Mouse (Mus musculus) stomach, postnatal 0 days (tissue): ENCODE measurements around the gene 4930402F06Rik. TPM values are rescaled to one million over a fixed set of nuclear protein-coding genes. Genes with fewer than 3 reads are reported as not detected.

Experiments
- ATAC-seq: fragments of 200-750 bp; cut with Nextera tagmentation; 2 replicates; pipeline ENCODE4 v1.8.0; 2017; ENCODE audit not compliant: low FRiP score, low TSS enrichment
- DNase-seq: peaks from one replicate; pipeline ENCODE4 v3.0.0-alpha.2; 2016; ENCODE audit warnings: low spot score
- H3K27ac ChIP-seq: fragments of 300-500 bp; sonication (generic); replicated peaks from 2 replicates; pipeline ENCODE4 v1.5.1; 2014; ENCODE audit warnings: mild to moderate bottlenecking, control low read depth
- H3K27me3 ChIP-seq: fragments of 300-500 bp; sonication (generic); 2 replicates; pipeline ENCODE4 v1.6.1; 2014; ENCODE audit warnings: low read length; ENCODE audit not compliant: control insufficient read depth, insufficient read depth
- H3K36me3 ChIP-seq: fragments of 300-500 bp; sonication (generic); 2 replicates; pipeline ENCODE4 v1.6.1; 2014; ENCODE audit warnings: low read length, mixed read lengths; ENCODE audit not compliant: control insufficient read depth, insufficient read depth
- H3K4me1 ChIP-seq: fragments of 300-500 bp; sonication (generic); replicated peaks from 2 replicates; pipeline ENCODE4 v1.6.1; 2014; ENCODE audit warnings: antibody characterized with exemption; ENCODE audit not compliant: control insufficient read depth, insufficient read depth
- H3K4me2 ChIP-seq: fragments of 300-500 bp; sonication (generic); replicated peaks from 2 replicates; pipeline ENCODE4 v1.6.1; 2014; ENCODE audit warnings: low read depth, mild to moderate bottlenecking, control low read depth, moderate library complexity
- H3K4me3 ChIP-seq: fragments of 300-500 bp; sonication (generic); 2 replicates; pipeline ENCODE4 v1.5.1; 2014; ENCODE audit warnings: low read depth, low read length, control low read depth
- H3K9ac ChIP-seq: fragments of 300-500 bp; sonication (generic); 2 replicates; pipeline ENCODE4 v1.6.1; 2014; ENCODE audit warnings: mild to moderate bottlenecking, low read length, control low read depth, mixed read lengths
- H3K9me3 ChIP-seq: fragments of 300-500 bp; sonication (generic); 2 replicates; pipeline ENCODE4 v1.6.1; 2016; ENCODE audit warnings: low read length; ENCODE audit not compliant: control insufficient read depth
- CTCF ChIP-seq: IDR thresholded peaks from 2 replicates; pipeline ENCODE4 v1.5.1; 2016; ENCODE audit warnings: antibody characterized with exemption, low read depth, mild to moderate bottlenecking, moderate library complexity
- EP300 ChIP-seq: optimal IDR thresholded peaks from 2 replicates; pipeline ENCODE3; 2016; ENCODE audit warnings: antibody characterized with exemption
- whole genome bisulfite sequencing: fragments of 180-500 bp; shearing (Covaris S2); extraction: QIAGEN DNeasy Blood & Tissue Kit; methylation state at CpG from one replicate; pipeline ENCODE4 v1.1.7; 2014; 5-methylcytosine and 5-hydroxymethylcytosine counted together
- polyA plus RNA-seq: library from polyadenylated mRNA; unstranded; fragments of >200 nt; fragmentation: Nextera tagmentation; extraction: Ambion mirVana; gene quantifications from 2 replicates; pipeline ENCODE4 v1.2.1, GENCODE M21; 2015

4930402F06Rik gene
- polyA plus RNA-seq, 1 experiment from 2014 or later: not detected

DNA sequence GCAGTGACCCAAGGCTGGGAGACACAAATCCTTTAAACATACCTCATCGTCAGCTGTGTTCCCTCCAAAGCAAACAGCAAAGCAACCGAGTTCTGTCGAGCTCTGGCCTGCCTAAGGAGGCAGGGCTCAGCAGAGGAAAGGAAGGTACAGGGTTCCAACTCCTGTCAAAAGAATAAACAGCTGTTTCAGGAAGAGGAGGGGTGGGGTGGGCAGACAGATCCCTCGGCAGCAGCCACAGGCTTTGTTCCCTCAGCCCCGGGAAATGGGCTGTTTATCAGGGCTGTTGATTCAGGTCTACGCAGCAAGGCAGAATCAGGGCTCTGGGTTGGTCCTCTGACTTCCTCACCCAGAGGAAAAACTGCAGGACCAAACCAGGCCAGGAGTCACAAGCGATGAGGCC, 35.5 kb upstream of the 4930402F06Rik start:
- Histone ChIP-seq H3K4me2 (peak overlapping the region; percentile 33), H3K27ac (peak overlapping the region; percentile 89), H3K9me3 (no peaks in the 10 kb centered on the region), H3K4me3 (peak overlapping the region; percentile 10; the same call in 1 of the 2 replicates), H3K4me1 (peaks cover 23% of the 10 kb centered on the region), H3K27me3 (no peaks in the 10 kb centered on the region), H3K36me3 (no peaks in the 10 kb centered on the region), H3K9ac (peak overlapping the region; percentile 2; the same call in 1 of the 2 replicates)
- 0 out of 2 replicates have a peak, but pooled peaks have one; percentile 48 for ATAC-seq
- TF ChIP-seq EP300: no peak
- no peak for TF ChIP-seq CTCF
- DNase-seq: no peak
- 14% methylated on average over 7 of the region's 7 CpGs for WGBS

DNA sequence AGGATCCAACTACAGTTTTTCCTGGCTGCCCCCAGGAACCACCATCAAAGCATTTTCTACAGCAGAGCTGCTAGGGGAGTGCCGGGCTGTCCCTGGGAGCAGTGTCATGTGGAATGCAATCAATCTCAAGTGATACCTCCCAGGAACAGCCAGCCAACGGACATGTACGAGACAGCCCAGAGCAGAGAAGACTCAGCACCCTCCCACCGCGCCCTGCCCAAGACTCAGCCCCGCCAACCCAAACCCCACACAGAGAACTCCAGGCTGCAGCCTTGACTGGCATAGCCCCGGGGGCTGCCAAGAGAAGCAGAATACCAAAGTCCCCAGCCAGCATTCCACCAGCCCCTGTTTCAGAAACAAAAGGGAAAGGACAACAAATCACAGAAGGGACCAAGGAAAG, 35.0 kb upstream of the 4930402F06Rik start:
- no peak for TF ChIP-seq EP300
- no peak for TF ChIP-seq CTCF
- Histone ChIP-seq H3K36me3 (no peaks in the 10 kb centered on the region), H3K4me1 (peaks cover 23% of the 10 kb centered on the region), H3K4me3 (peak overlapping the region; percentile 10; the same call in 1 of the 2 replicates), H3K27ac (peak overlapping the region; percentile 89), H3K9ac (peak overlapping the region; percentile 2; the same call in 1 of the 2 replicates), H3K27me3 (no peaks in the 10 kb centered on the region), H3K9me3 (no peaks in the 10 kb centered on the region), H3K4me2 (peak overlapping the region; percentile 33)
- ATAC-seq: peak; percentile 48; the same call in 1 of the 2 replicates
- WGBS: 12% methylated on average over 7 of the region's 7 CpGs
- peak; percentile 30 for DNase-seq

DNA sequence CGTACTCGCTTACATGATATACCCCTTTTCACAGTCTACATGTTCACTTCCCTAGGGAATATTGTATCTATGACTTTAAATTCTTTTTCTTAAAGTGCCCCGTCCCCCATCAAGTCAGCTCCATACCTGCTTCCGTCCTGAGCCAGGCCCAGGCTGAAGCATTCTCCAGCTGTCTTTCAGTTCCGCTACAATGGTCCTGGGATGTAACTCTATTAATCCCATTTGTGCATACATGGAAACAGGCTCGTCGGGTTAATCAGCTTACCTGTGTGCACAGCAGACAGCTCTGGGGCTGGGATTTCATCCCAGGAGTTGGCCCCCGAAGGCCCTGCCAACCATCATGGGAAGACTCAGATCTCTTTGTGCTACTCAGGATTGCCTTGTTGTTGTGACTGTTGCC, 33.8 kb upstream of the 4930402F06Rik start:
- H3K4me1 ChIP-seq: peaks cover 23% of the 10 kb centered on the region
- peak overlapping the region; percentile 24; the same call in 1 of the 2 replicates for H3K27ac ChIP-seq
- TF ChIP-seq CTCF: no peak
- no peak for TF ChIP-seq EP300
- H3K9me3 ChIP-seq: no peaks in the 10 kb centered on the region
- ATAC-seq (no peak), DNase-seq (no peak)
- H3K4me3 ChIP-seq: no peak overlapping the region
- H3K36me3 ChIP-seq: no peaks in the 10 kb centered on the region
- H3K9ac ChIP-seq: no peak overlapping the region
- H3K27me3 ChIP-seq: no peaks in the 10 kb centered on the region
- H3K4me2 ChIP-seq: no peak overlapping the region
- 78% methylated on average over 8 of the region's 8 CpGs for WGBS

DNA sequence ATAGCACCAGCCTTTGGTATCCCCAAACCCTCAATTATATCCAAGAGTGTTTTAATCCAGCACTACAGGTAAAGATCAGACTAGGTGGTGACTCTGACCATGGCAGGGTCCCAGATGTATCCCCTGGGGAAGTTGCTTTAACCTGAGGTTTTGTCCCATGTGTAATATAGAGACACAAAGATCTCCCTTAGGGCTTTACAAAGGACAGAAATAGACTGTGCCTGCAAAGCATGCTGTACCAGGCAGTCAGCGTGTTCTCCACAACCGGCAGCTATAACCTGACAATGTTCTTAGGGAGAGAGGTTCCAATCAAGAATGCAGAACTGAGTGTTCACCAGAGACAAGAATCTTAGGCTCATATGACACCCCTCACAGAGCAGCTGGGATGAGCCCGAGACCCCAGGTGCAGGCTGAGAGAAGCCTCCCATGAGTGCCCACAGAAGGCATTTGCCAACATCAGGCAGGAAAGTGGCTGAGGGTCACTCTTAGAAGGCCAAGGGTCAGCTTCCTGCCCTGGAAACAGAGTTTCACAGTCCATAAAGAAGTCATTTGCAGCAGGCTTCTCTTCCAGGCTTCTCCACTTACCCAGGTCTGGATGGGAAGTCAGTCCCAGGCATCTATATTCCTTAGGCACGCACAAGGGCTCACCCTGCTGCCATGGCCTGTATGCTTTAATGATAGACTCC, 31.8 kb upstream of the 4930402F06Rik start:
- no peaks in the 10 kb centered on the region; the same call in 1 of the 2 replicates for H3K36me3 ChIP-seq
- no peak overlapping the region for H3K9ac ChIP-seq
- H3K27ac ChIP-seq: no peak overlapping the region
- no peak for ATAC-seq
- TF ChIP-seq CTCF (no peak), EP300 (no peak)
- H3K4me1 ChIP-seq: peaks cover 13% of the 10 kb centered on the region
- H3K9me3 ChIP-seq: no peaks in the 10 kb centered on the region
- H3K27me3 ChIP-seq: no peaks in the 10 kb centered on the region
- no peak for DNase-seq
- H3K4me2 ChIP-seq: no peak overlapping the region
- 75% methylated on average over 4 of the region's 4 CpGs for WGBS
- H3K4me3 ChIP-seq: no peak overlapping the region

DNA sequence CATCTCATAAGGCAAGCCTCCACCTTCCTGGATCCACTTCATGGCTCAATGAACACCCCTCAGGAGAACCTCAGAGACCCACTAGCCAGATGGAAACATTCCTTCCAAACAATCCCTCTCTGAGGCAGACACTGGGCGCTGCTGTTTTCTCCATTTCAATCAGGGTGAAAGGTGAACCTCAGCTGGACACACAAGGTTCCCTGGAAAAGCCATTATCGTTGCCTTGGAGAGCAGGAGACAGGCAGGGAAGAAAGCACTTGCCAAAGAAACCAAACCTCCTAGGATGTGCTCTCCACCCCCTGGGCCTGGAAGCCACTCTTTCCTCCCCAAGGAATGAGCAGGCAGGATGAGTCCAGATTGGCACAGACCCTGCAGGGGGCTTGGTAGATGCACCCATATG, 30.6 kb upstream of the 4930402F06Rik start:
- TF ChIP-seq CTCF (no peak), EP300 (no peak)
- H3K9me3 ChIP-seq: no peaks in the 10 kb centered on the region
- H3K4me1 ChIP-seq: peaks cover 2% of the 10 kb centered on the region
- no peak overlapping the region for H3K27ac ChIP-seq
- no peak overlapping the region for H3K4me3 ChIP-seq
- no peaks in the 10 kb centered on the region for H3K27me3 ChIP-seq
- no peak for DNase-seq
- no peak for ATAC-seq
- H3K4me2 ChIP-seq: no peak overlapping the region
- WGBS: 35% methylated on average over 2 of the region's 2 CpGs
- H3K36me3 ChIP-seq: no peaks in the 10 kb centered on the region; the same call in 1 of the 2 replicates
- H3K9ac ChIP-seq: no peak overlapping the region

DNA sequence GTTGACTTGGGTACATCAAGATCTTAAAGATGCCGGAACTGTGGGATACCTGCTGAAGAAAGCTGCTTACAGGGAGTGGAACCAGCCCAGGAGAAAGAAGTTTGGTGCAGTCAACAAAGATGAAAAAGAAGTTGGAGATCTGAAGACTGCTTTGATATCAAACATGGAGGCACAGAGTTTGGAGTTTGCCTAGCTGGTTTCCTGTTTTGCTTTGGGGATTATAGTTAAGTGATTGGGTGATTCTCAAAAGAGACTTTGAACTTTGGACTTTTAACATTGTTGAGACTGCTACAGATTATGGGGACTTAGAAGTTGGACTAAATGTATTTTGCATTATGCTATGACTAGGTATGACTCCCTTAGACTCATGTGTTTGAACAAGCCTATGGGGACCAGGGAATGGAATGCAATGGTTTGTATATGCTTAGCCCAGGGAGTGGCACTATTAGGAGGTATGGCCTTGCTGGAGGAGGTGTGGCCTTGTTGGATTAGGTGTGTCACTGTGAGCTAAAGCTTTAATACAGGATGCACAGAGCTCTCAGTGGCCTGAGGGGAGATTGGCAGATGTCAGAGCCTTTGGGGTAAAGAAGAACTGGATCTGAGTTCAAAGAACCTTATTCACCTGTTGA, 26.9 kb upstream of the 4930402F06Rik start:
- H3K9ac ChIP-seq: no peak overlapping the region
- TF ChIP-seq CTCF (no peak), EP300 (no peak)
- WGBS: 91% methylated on average over 1 of the region's 1 CpGs
- peaks cover 17% of the 10 kb centered on the region for H3K36me3 ChIP-seq
- H3K4me2 ChIP-seq: no peak overlapping the region
- H3K9me3 ChIP-seq: no peaks in the 10 kb centered on the region
- DNase-seq (peak; percentile 47), ATAC-seq (peak; percentile 96)
- H3K4me1 ChIP-seq: no peaks in the 10 kb centered on the region
- no peaks in the 10 kb centered on the region for H3K27me3 ChIP-seq
- 0 out of 2 replicates have a peak overlapping the region, but pooled peaks have one; percentile 2 for H3K27ac ChIP-seq
- no peak overlapping the region for H3K4me3 ChIP-seq
